Mouse (Mus musculus) CH12.LX (cell line): ENCODE measurements around the gene Krt84. TPM values are rescaled to one million over a fixed set of nuclear protein-coding genes. Genes with fewer than 3 reads are reported as not detected.

Experiments used
- polyA plus RNA-seq: library from polyadenylated mRNA; unstranded; fragments of >175 nt; gene quantifications from 2 replicates; pipeline ENCODE4 v1.2.1, GENCODE M21; 2012; ENCODE audit warnings: low read depth; ENCODE audit not compliant: insufficient read length
- total RNA-seq, 2 experiments: library from RNA; depleted of rRNA; stranded (reverse); fragments of 300-350 nt in 1 of 2; fragments of >200 nt in 1 of 2; gene quantifications; 2 replicates each; pipeline ENCODE4 v1.2.3; 2012 to 2014

Krt84 gene
- total and polyA plus RNA-seq, 3 experiments: not detected

Other genes starting within 250 kb of the Krt84 start
- 56.9 and 58.8 TPM in 2 replicates for gene Atg101, start 248.5 kb downstream of the Krt84 start, total RNA-seq (2012; rRNA removed)
- 61.2 and 61.3 TPM in 2 replicates for gene Atg101, start 248.5 kb downstream of the Krt84 start, total RNA-seq (2014; rRNA removed)
- gene Atg101, start 248.5 kb downstream of the Krt84 start, polyA plus RNA-seq: 49.1 and 55.9 TPM in 2 replicates
- 0.13 TPM in 1 of 2 replicates, not detected in the other for gene 6030408B16Rik, start 239.6 kb downstream of the Krt84 start, total RNA-seq (2012; rRNA removed)
- 0.17 and 0.20 TPM in 2 replicates for gene 6030408B16Rik, start 239.6 kb downstream of the Krt84 start, total RNA-seq (2014; rRNA removed)
- gene 6030408B16Rik, start 239.6 kb downstream of the Krt84 start, polyA plus RNA-seq: not detected in 2 replicates
- gene Krt80, start 162.7 kb downstream of the Krt84 start, total RNA-seq (2012; rRNA removed): not detected in 2 replicates
- not detected in 2 replicates for gene Krt80, start 162.7 kb downstream of the Krt84 start, total RNA-seq (2014; rRNA removed)
- 0.20 TPM in 1 of 2 replicates, not detected in the other for gene Krt80, start 162.7 kb downstream of the Krt84 start, polyA plus RNA-seq
- gene Krt7, start 121.8 kb downstream of the Krt84 start, total RNA-seq (2012; rRNA removed): 0.55 TPM in 2 replicates
- gene Krt7, start 121.8 kb downstream of the Krt84 start, total RNA-seq (2014; rRNA removed): 0.46 and 0.81 TPM in 2 replicates
- gene Krt7, start 121.8 kb downstream of the Krt84 start, polyA plus RNA-seq: 2.5 and 4.1 TPM in 2 replicates
- 0.08 TPM in 1 of 2 replicates, not detected in the other for gene Krt87, start 94.0 kb downstream of the Krt84 start, total RNA-seq (2012; rRNA removed)
- gene Krt87, start 94.0 kb downstream of the Krt84 start, total RNA-seq (2014; rRNA removed): not detected in 2 replicates
- 0.11 and 0.16 TPM in 2 replicates for gene Krt87, start 94.0 kb downstream of the Krt84 start, polyA plus RNA-seq
- gene Krt88, start 85.1 kb downstream of the Krt84 start, total RNA-seq (2012; rRNA removed): not detected in 2 replicates
- not detected in 2 replicates for gene Krt88, start 85.1 kb downstream of the Krt84 start, total RNA-seq (2014; rRNA removed)
- not detected in 2 replicates for gene Krt88, start 85.1 kb downstream of the Krt84 start, polyA plus RNA-seq
- gene Krt81, start 69.1 kb downstream of the Krt84 start, total RNA-seq (2012; rRNA removed): not detected in 2 replicates
- not detected in 2 replicates for gene Krt81, start 69.1 kb downstream of the Krt84 start, total RNA-seq (2014; rRNA removed)
- gene Krt81, start 69.1 kb downstream of the Krt84 start, polyA plus RNA-seq: not detected in 2 replicates
- gene Krt86, start 59.3 kb downstream of the Krt84 start, total RNA-seq (2012; rRNA removed): not detected in 2 replicates
- not detected in 2 replicates for gene Krt86, start 59.3 kb downstream of the Krt84 start, total RNA-seq (2014; rRNA removed)
- gene Krt86, start 59.3 kb downstream of the Krt84 start, polyA plus RNA-seq: not detected in 2 replicates
- gene Krt83, start 41.3 kb downstream of the Krt84 start, total RNA-seq (2012; rRNA removed): not detected in 2 replicates
- not detected in 2 replicates for gene Krt83, start 41.3 kb downstream of the Krt84 start, total RNA-seq (2014; rRNA removed)
- gene Krt83, start 41.3 kb downstream of the Krt84 start, polyA plus RNA-seq: not detected in 2 replicates
- gene Gm49425, start 15.6 kb downstream of the Krt84 start, total RNA-seq (2012; rRNA removed): not detected in 2 replicates
- gene Gm49425, start 15.6 kb downstream of the Krt84 start, total RNA-seq (2014; rRNA removed): not detected in 2 replicates
- not detected in 2 replicates for gene Gm49425, start 15.6 kb downstream of the Krt84 start, polyA plus RNA-seq
- not detected in 2 replicates for gene Krt82, start 17.8 kb upstream of the Krt84 start, total RNA-seq (2012; rRNA removed)
- not detected in 2 replicates for gene Krt82, start 17.8 kb upstream of the Krt84 start, total RNA-seq (2014; rRNA removed)
- gene Krt82, start 17.8 kb upstream of the Krt84 start, polyA plus RNA-seq: not detected in 2 replicates
- not detected in 2 replicates for gene Krt90, start 30.1 kb upstream of the Krt84 start, total RNA-seq (2012; rRNA removed)
- not detected in 2 replicates for gene Krt90, start 30.1 kb upstream of the Krt84 start, total RNA-seq (2014; rRNA removed)
- not detected in 2 replicates for gene Krt90, start 30.1 kb upstream of the Krt84 start, polyA plus RNA-seq
- not detected in 2 replicates for gene Krt75, start 41.1 kb upstream of the Krt84 start, total RNA-seq (2012; rRNA removed)
- gene Krt75, start 41.1 kb upstream of the Krt84 start, total RNA-seq (2014; rRNA removed): not detected in 2 replicates
- not detected in 2 replicates for gene Krt75, start 41.1 kb upstream of the Krt84 start, polyA plus RNA-seq
- not detected in 2 replicates for gene Gm5414, start 95.4 kb upstream of the Krt84 start, total RNA-seq (2012; rRNA removed)
- gene Gm5414, start 95.4 kb upstream of the Krt84 start, total RNA-seq (2014; rRNA removed): not detected in 2 replicates
- gene Gm5414, start 95.4 kb upstream of the Krt84 start, polyA plus RNA-seq: not detected in 2 replicates
- not detected in 2 replicates for gene Gm5478, start 114.6 kb upstream of the Krt84 start, total RNA-seq (2012; rRNA removed)
- gene Gm5478, start 114.6 kb upstream of the Krt84 start, total RNA-seq (2014; rRNA removed): not detected in 2 replicates
- gene Gm5478, start 114.6 kb upstream of the Krt84 start, polyA plus RNA-seq: not detected in 2 replicates
- gene Krt6b, start 147.5 kb upstream of the Krt84 start, total RNA-seq (2012; rRNA removed): not detected in 2 replicates
- not detected in 2 replicates for gene Krt6b, start 147.5 kb upstream of the Krt84 start, total RNA-seq (2014; rRNA removed)
- not detected in 2 replicates for gene Krt6b, start 147.5 kb upstream of the Krt84 start, polyA plus RNA-seq
- not detected in 2 replicates for gene Krt6a, start 161.5 kb upstream of the Krt84 start, total RNA-seq (2012; rRNA removed)
- gene Krt6a, start 161.5 kb upstream of the Krt84 start, total RNA-seq (2014; rRNA removed): not detected in 2 replicates
- gene Krt6a, start 161.5 kb upstream of the Krt84 start, polyA plus RNA-seq: not detected in 2 replicates
- not detected in 2 replicates for gene Krt5, start 180.1 kb upstream of the Krt84 start, total RNA-seq (2012; rRNA removed)
- gene Krt5, start 180.1 kb upstream of the Krt84 start, total RNA-seq (2014; rRNA removed): not detected in 2 replicates
- gene Krt5, start 180.1 kb upstream of the Krt84 start, polyA plus RNA-seq: not detected in 2 replicates
- not detected in 2 replicates for gene Krt71, start 210.3 kb upstream of the Krt84 start, total RNA-seq (2012; rRNA removed)
- gene Krt71, start 210.3 kb upstream of the Krt84 start, total RNA-seq (2014; rRNA removed): not detected in 2 replicates
- not detected in 2 replicates for gene Krt71, start 210.3 kb upstream of the Krt84 start, polyA plus RNA-seq